Mouse (Mus musculus) stomach, postnatal 0 days (tissue): ENCODE results near the gene Morc4.

Source experiments
- CTCF ChIP-seq: IDR thresholded peaks from 2 replicates; pipeline ENCODE4 v1.5.1; 2016; ENCODE audit warnings: antibody characterized with exemption, low read depth, mild to moderate bottlenecking, moderate library complexity
- EP300 ChIP-seq: optimal IDR thresholded peaks from 2 replicates; pipeline ENCODE3; 2016; ENCODE audit warnings: antibody characterized with exemption

GRCm38 (mm10) chrX:139794072-139794845 lies 77.2 kb downstream of the Morc4 start:
- TF ChIP-seq CTCF (no peak), EP300 (no peak)
